Mouse (Mus musculus) intestine, embryonic 16.5 days (tissue): ENCODE results near the gene RPS10-NUDT3. TPM values are rescaled to one million over a fixed set of nuclear protein-coding genes. Genes with fewer than 3 reads are reported as not detected.
"Not testable (repeated sequence)": the region's sequence is repeated elsewhere in the genome, so short reads cannot be mapped to it uniquely, and the experiment has no call there.

Experiments used
- ATAC-seq: fragments of 200-750 bp; cut with Nextera tagmentation; 2 replicates; pipeline ENCODE4 v1.8.0; 2017; ENCODE audit warnings: moderate TSS enrichment, moderate library complexity
- H3K27ac ChIP-seq: fragments of 300-500 bp; sonication (generic); 2 replicates; pipeline ENCODE4 v1.5.1; 2014; ENCODE audit warnings: mild to moderate bottlenecking, low read length
- H3K27me3 ChIP-seq: fragments of 300-500 bp; sonication (generic); replicated peaks from 2 replicates; pipeline ENCODE4 v1.6.1; 2014; ENCODE audit warnings: low read length, control low read depth, mixed read lengths; ENCODE audit not compliant: control insufficient read depth, insufficient read depth
- H3K36me3 ChIP-seq: fragments of 300-500 bp; sonication (generic); 2 replicates; pipeline ENCODE4 v1.6.1; 2014; ENCODE audit warnings: low read length, control low read depth; ENCODE audit not compliant: control insufficient read depth, insufficient read depth
- H3K4me1 ChIP-seq: fragments of 300-500 bp; sonication (generic); 2 replicates; pipeline ENCODE4 v1.6.1; 2014; ENCODE audit warnings: low read length, control low read depth, mixed read lengths; ENCODE audit not compliant: control insufficient read depth, insufficient read depth
- H3K4me2 ChIP-seq: fragments of 300-500 bp; sonication (generic); 2 replicates; pipeline ENCODE4 v1.6.1; 2014; ENCODE audit warnings: low read depth, low read length, control low read depth
- H3K4me3 ChIP-seq: fragments of 300-500 bp; sonication (generic); 2 replicates; pipeline ENCODE4 v1.5.1; 2014; ENCODE audit warnings: mild to moderate bottlenecking, low read length
- H3K9ac ChIP-seq: fragments of 300-500 bp; sonication (generic); 2 replicates; pipeline ENCODE4 v1.6.1; 2014; ENCODE audit warnings: low read depth, low read length
- H3K9me3 ChIP-seq: fragments of 300-500 bp; sonication (generic); 2 replicates; pipeline ENCODE4 v1.6.1; 2016; ENCODE audit warnings: low read length, control low read depth; ENCODE audit not compliant: control insufficient read depth
- WGBS: fragments of 180-500 bp; shearing (Covaris S2); extraction: QIAGEN DNeasy Blood & Tissue Kit; methylation state at CpG from one replicate; pipeline ENCODE4 v1.1.7; 2014; 5-methylcytosine and 5-hydroxymethylcytosine counted together
- polyA plus RNA-seq: library from polyadenylated mRNA; unstranded; fragments of >200 nt; fragmentation: Nextera tagmentation; extraction: Ambion mirVana; gene quantifications from 2 replicates; pipeline ENCODE4 v1.2.1, GENCODE M21; 2015

The RPS10-NUDT3 gene
- polyA plus RNA-seq, 1 experiment from 2014 or later: not detected

DNA sequence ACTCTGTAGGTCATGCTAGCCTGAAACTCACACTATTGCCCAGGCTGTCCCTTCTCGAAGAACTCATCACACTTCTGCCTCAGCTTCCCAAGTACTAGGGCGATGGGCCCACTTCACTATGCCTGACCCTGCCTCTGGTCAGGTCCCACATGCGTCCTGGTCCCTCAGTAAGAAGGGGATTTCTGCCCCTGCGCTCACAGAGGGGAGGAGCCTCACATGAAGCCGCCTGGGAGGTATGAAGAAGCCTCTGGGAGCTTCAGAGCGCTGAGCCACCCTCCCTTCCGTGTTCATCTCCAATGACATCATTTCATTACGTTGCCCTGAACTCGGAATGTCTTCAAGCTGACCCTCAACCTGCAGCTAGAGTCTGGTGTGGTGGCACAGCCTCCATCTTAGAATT is 8.7 kb upstream of the RPS10-NUDT3 start:
- Histone ChIP-seq H3K9me3 (no peaks in the 10 kb centered on the region), H3K4me3 (no peak overlapping the region), H3K4me2 (no peak overlapping the region), H3K36me3 (no peaks in the 10 kb centered on the region), H3K4me1 (peaks cover 11% of the 10 kb centered on the region), H3K27me3 (no peaks in the 10 kb centered on the region), H3K9ac (no peak overlapping the region), H3K27ac (no peak overlapping the region)
- WGBS: 83% methylated on average over 9 of the region's 9 CpGs
- ATAC-seq: no peak

DNA sequence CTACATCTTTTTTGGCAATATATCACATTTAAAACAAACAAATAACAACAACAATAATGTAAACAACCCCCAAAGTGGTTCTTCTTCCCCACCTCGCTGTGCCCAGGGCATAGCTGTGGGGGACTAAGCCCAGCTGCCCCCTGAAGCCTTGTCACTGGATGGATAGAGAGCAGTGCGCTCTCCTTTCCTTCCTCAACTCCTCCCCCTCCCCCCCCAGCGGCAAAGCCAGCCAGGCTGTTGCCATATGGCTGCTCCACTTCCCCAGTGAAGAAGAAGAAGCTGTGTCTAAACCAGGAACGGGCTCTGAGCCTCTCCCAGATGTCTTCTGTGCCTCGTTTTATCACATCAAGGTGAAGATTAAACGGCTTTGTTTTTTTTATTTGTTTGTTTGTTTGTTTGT is 8.1 kb upstream of the RPS10-NUDT3 start:
- Histone ChIP-seq H3K4me1 (peaks cover 11% of the 10 kb centered on the region), H3K36me3 (no peaks in the 10 kb centered on the region), H3K27ac (peak overlapping the region; percentile 42; the same call in 1 of the 2 replicates), H3K9ac (no peak overlapping the region), H3K4me2 (no peak overlapping the region), H3K27me3 (no peaks in the 10 kb centered on the region), H3K4me3 (no peak overlapping the region), H3K9me3 (no peaks in the 10 kb centered on the region)
- ATAC-seq: peak; percentile 34; the same call in 1 of the 2 replicates
- 24% methylated on average over 6 of the region's 6 CpGs for WGBS

DNA sequence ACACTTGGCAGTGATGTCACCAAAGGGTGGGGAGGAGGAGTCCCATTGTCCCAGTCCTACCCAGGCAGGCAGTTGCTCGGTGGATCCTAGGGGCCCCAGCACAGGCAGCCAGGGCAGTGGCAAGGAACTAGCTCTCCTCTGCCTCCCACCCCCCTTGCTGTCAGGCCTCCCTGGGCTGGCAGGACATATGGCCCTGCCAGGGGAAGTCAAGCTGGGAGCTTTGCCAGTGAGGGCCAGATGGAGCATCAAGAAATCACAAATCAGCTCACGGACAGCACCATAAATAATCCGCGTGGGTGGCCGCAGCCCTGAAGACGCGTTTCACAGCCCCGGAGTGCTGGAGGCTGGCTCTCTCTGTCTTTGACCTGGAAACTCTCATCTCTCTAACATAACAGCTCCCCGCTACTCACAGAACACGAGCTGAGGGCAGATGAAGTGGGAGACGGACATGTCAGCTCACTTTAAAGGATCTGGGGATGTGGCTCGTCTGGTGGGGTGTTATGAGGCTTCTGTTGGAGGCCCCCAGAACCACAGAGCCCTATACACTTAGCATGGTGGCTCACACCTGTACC is 7.6 kb upstream of the RPS10-NUDT3 start:
- Histone ChIP-seq H3K27me3 (no peaks in the 10 kb centered on the region), H3K4me1 (peaks cover 11% of the 10 kb centered on the region), H3K36me3 (no peaks in the 10 kb centered on the region), H3K27ac (peak overlapping the region; percentile 42; the same call in 1 of the 2 replicates), H3K9me3 (no peaks in the 10 kb centered on the region), H3K4me2 (no peak overlapping the region), H3K9ac (no peak overlapping the region), H3K4me3 (no peak overlapping the region)
- 31% methylated on average over 12 of the region's 12 CpGs for WGBS
- ATAC-seq: peak; percentile 52

DNA sequence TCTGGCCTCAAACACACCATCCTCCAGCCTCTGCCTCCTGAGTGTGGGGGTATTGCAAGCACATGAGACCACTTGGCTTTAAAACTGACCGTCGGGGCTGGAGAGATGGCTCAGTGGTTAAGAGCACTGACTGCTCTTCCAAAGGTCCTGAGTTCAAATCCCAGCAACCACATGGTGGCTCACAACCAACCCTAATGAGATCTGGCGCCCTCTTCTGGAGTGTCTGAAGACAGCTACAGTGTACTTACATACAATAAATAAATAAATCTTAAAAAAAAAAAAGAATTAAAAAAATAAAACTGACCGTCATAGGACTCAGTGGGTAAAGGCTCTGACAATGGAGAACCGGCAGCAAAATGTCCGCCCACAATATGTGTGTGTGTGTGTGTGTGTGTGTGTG is 4.8 kb upstream of the RPS10-NUDT3 start:
- ATAC-seq, H3K9me3 ChIP-seq, H3K27ac ChIP-seq, H3K9ac ChIP-seq, H3K36me3 ChIP-seq, H3K4me3 ChIP-seq, H3K27me3 ChIP-seq, H3K4me2 ChIP-seq: not testable (repeated sequence)
- H3K4me1 ChIP-seq: peaks cover 23% of the 10 kb centered on the region
- whole genome bisulfite sequencing: 91% methylated on average over 6 of the region's 6 CpGs

DNA sequence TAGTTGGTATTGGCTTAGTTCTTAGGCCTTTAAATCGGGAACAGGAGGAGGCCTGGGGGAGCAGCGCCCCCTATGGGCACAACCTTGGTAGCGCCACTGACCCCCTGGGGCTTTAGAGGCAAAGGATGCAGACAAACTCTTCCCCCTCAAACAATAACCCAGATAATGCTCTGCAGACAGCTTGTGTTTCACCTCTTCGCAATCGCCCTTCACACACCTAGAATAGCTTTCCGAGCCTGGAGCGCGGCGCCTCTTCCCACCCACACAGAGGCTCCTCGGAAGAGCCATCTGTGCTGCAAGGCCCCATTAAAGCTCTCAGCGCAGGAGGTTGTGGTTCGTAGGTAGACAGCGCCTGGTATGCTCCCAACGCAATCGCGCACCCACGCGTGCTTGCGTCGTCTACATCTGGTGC is 3.9 kb upstream of the RPS10-NUDT3 start:
- ATAC-seq: no peak
- 80% methylated on average over 20 of the region's 20 CpGs for WGBS
- H3K9me3 ChIP-seq: no peaks in the 10 kb centered on the region
- peaks cover 23% of the 10 kb centered on the region for H3K4me1 ChIP-seq
- H3K4me3 ChIP-seq: no peak overlapping the region
- H3K27ac ChIP-seq: no peak overlapping the region
- H3K4me2 ChIP-seq: no peak overlapping the region
- H3K27me3 ChIP-seq: no peaks in the 10 kb centered on the region
- no peak overlapping the region for H3K9ac ChIP-seq
- H3K36me3 ChIP-seq: no peaks in the 10 kb centered on the region

DNA sequence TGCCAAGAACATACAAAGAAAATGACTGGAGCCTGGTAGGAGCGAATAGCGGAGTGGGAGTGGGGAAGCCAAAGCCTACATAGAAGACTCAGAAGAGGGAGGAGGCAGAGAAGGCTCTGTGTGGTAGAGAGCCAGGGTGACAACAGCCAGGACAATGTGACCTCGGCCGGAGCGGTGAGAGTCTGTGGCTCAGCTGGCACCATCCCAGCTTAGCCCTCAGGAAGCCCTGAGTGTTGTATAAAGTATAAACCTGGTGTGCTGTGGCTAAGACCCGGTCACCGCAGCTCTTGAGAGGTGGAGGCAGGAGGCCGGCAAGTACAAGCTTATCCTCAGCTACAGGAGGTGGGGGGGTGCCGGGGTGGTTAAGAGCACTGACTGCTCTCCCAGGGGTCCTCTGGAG is 2.3 kb upstream of the RPS10-NUDT3 start:
- Histone ChIP-seq H3K4me2 (no peak overlapping the region), H3K4me3 (no peak overlapping the region), H3K36me3 (0 out of 2 replicates have a peak, but pooled peaks cover 6% of the 10 kb centered on the region), H3K27me3 (no peaks in the 10 kb centered on the region), H3K9ac (no peak overlapping the region), H3K4me1 (peaks cover 27% of the 10 kb centered on the region), H3K9me3 (no peaks in the 10 kb centered on the region), H3K27ac (peak overlapping the region; percentile 33; the same call in 1 of the 2 replicates)
- no peak for ATAC-seq
- 59% methylated on average over 9 of the region's 9 CpGs for WGBS

DNA sequence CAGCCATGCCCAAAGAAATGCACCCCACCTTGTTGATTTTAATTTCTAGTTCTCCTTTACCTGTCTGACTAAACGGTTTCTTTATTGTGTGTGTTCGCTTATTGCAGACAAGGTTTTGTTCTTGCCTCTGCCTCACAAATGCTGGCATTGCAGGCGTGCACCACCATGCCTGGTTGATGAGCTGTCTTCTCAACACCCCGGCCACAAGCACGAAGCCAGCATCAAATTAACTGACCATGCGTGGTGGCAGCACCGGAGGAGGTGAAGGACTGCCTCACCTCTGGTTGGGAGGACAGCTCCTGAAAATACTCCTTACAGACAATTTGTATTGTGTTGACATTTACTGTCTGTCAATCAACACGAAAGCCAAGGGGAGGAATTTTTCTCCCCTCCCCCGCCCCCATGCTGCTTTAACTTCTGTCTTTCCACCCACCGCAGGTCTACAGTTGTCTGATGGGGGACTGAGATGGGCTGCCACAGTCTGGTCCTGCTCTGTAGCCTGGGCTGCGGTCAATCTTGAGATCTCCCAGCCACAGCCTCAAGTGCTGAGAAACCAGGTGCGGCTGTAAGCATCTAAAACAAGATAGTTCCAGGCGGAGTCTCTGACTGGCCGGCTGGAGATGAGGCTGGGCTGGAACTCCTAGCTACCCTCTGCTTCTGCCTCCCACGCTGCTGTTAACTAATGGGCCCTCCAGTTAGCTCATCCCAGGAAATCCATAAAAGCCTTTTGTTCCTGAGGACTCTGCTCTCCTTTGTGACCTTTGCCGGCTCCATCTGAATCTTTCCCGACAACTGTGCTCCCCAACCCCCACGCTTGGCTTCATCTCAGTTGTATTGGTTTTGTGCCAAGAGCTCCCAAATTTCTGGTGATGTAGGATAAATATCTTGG is 1.4 kb upstream of the RPS10-NUDT3 start, which contains the start of gene Rps10:
Rps10 (minus strand) TSS at position 538 of the 889 bp plus-strand sequence.
- Histone ChIP-seq H3K4me3 (peak within 1 kb of the TSS; percentile 61), H3K4me2 (peak within 1 kb of the TSS; percentile 76), H3K9ac (peak within 1 kb of the TSS; percentile 68; the same call in 1 of the 2 replicates), H3K27me3 (no peaks in the 10 kb centered on the region), H3K36me3 (peaks cover 9% of the 10 kb centered on the region; the same call in 1 of the 2 replicates), H3K4me1 (peaks cover 26% of the 10 kb centered on the region), H3K27ac (peak within 1 kb of the TSS; percentile 72), H3K9me3 (no peaks in the 10 kb centered on the region)
- 40% methylated on average over 18 of the region's 18 CpGs for WGBS
- no peak for ATAC-seq

DNA sequence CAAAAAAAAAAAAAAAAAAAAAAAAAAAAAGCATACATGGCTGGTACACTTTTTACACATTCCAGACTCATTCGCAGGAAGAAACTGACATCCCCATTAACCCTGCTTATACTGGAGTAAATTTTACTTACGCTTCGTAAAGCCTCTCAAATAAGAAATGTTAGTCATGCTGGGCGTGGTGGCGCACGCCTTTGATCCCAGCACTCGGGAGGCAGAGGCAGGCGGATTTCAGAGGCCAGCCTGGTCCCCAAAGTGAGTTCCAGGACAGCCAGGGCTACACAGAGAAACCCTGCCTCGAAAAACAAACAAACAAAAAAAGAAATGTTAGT is 517 bp upstream of the RPS10-NUDT3 start:
- H3K4me1 ChIP-seq: peaks cover 26% of the 10 kb centered on the region
- ATAC-seq, H3K9me3 ChIP-seq, H3K27me3 ChIP-seq: not testable (repeated sequence)
- 29% methylated on average over 9 of the region's 9 CpGs for WGBS
- peak overlapping the region; percentile 76 for H3K4me2 ChIP-seq
- peak overlapping the region; percentile 68 for H3K9ac ChIP-seq
- peaks cover 16% of the 10 kb centered on the region for H3K36me3 ChIP-seq
- H3K4me3 ChIP-seq: peak overlapping the region; percentile 61
- peak overlapping the region; percentile 72 for H3K27ac ChIP-seq

DNA sequence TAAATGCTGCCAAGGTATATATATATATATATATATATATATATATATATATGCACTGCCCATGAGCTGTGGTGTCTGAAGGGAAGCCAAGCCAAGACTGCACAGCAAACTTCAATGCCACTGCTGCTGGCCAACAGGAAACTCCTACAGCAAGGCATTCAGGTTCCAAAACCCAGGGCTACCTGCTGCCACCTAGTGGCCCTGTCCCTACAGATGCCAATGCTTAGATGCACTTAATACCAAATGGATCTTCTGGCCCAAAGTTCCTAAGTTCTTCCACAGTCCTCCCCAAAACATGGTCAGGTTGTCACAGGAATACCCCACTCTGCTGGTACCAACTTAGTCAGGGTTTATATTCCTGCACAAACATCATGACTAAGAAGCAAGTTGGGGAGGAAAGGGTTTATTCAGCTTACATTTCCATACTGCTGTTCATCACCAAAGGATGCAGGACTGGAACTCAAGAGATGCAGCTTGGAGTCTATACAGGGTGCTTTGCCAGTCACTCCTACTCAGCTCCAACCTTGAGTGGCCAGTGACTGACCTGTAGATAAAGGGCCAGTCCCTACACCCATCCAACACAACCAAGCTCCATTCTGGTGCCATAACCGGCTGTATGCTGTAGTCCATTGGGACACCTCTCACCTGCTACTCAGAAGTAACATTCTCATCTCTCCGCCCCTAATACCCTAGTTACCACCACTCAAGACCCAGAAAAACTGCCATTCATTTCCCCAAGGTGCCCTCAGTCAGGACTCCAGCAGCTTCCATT is 5.6 kb downstream of the RPS10-NUDT3 start:
- ATAC-seq: peak; percentile 15; the same call in 1 of the 2 replicates
- 62% methylated on average over 2 of the region's 2 CpGs for WGBS
- Histone ChIP-seq H3K9ac (no peak overlapping the region), H3K27ac (no peak overlapping the region), H3K4me3 (no peak overlapping the region), H3K9me3 (no peaks in the 10 kb centered on the region), H3K36me3 (peaks cover 18% of the 10 kb centered on the region), H3K4me1 (peaks cover 18% of the 10 kb centered on the region), H3K27me3 (no peaks in the 10 kb centered on the region), H3K4me2 (no peak overlapping the region)
